Mouse (Mus musculus) megakaryocyte, adult 5-6 weeks (primary cell): ENCODE results near the gene 1700001P01Rik. TPM values are rescaled to one million over a fixed set of nuclear protein-coding genes. Genes with fewer than 3 reads are reported as not detected.
"Not testable (repeated sequence)": the region's sequence is repeated elsewhere in the genome, so short reads cannot be mapped to it uniquely, and the experiment has no call there.

Experiments used
- ATAC-seq: 2 replicates; pipeline ENCODE4 v1.8.0; 2016; ENCODE audit warnings: mild to moderate bottlenecking, inconsistent platforms; ENCODE audit not compliant: poor library complexity, severe bottlenecking
- total RNA-seq, 2 experiments: library from RNA; stranded (forward) in 1 of 2; stranded (reverse) in 1 of 2; fragments of 153-499, 151-499 nt in 1 of 2; fragments of 221-1000, 200-1000 nt in 1 of 2; gene quantifications; 2 replicates each; pipeline versions ENCODE4 v1.2.3 to v1.2.4; 2015 to 2017

1700001P01Rik gene
- total RNA-seq, 2 experiments from 2014 or later = not detected

- no peak for ATAC-seq
Observed at GRCm38 (mm10) chr11:97797369-97798082, 21.8 kb upstream of the 1700001P01Rik start.

GRCm38 (mm10) chr11:97796910-97797309, 21.2 kb upstream of the 1700001P01Rik start:
- ATAC-seq = no peak

- peak; percentile 62 for ATAC-seq
Observed at GRCm38 (mm10) chr11:97793165-97793564, 17.4 kb upstream of the 1700001P01Rik start.

GRCm38 (mm10) chr11:97790778-97791438, 15.2 kb upstream of the 1700001P01Rik start:
- ATAC-seq = not testable (repeated sequence)

GRCm38 (mm10) chr11:97789727-97790126, 14.0 kb upstream of the 1700001P01Rik start:
- no peak for ATAC-seq

- no peak for ATAC-seq
Observed at GRCm38 (mm10) chr11:97787961-97788360, 12.2 kb upstream of the 1700001P01Rik start.

- peak; percentile 34 for ATAC-seq
Observed at GRCm38 (mm10) chr11:97782564-97782895, 6.8 kb upstream of the 1700001P01Rik start.

GRCm38 (mm10) chr11:97781832-97782563, 6.3 kb upstream of the 1700001P01Rik start, which contains the start of gene Rpl23:
Gene Rpl23 (minus strand): TSS chr11:97782437.
- ATAC-seq = peak; percentile 99

- no peak for ATAC-seq
Observed at GRCm38 (mm10) chr11:97781478-97781831, 5.7 kb upstream of the 1700001P01Rik start.

GRCm38 (mm10) chr11:97779968-97780701, 4.4 kb upstream of the 1700001P01Rik start:
- no peak for ATAC-seq

GRCm38 (mm10) chr11:97778918-97779317, 3.2 kb upstream of the 1700001P01Rik start:
- no peak for ATAC-seq

- ATAC-seq = no peak
Observed at GRCm38 (mm10) chr11:97777129-97777529, 1.4 kb upstream of the 1700001P01Rik start.

GRCm38 (mm10) chr11:97776497-97777128, 895 bp upstream of the 1700001P01Rik start:
- ATAC-seq = no peak

- ATAC-seq = no peak
Observed at GRCm38 (mm10) chr11:97775186-97775585, 532 bp downstream of the 1700001P01Rik start.

GRCm38 (mm10) chr11:97771410-97771809, 4.3 kb downstream of the 1700001P01Rik start:
- peak; percentile 58; the same call in 1 of the 2 replicates for ATAC-seq

GRCm38 (mm10) chr11:97769704-97770103, 6.0 kb downstream of the 1700001P01Rik start:
- ATAC-seq = no peak

GRCm38 (mm10) chr11:97766154-97766881, 9.4 kb downstream of the 1700001P01Rik start, which contains the start of gene Cwc25:
Gene Cwc25 (minus strand): TSS chr11:97766556.
- ATAC-seq = peak; percentile 99

GRCm38 (mm10) chr11:97761638-97762037, 14.1 kb downstream of the 1700001P01Rik start:
- ATAC-seq = no peak

GRCm38 (mm10) chr11:97758942-97759341, 16.8 kb downstream of the 1700001P01Rik start:
- ATAC-seq = no peak

- no peak for ATAC-seq
Observed at GRCm38 (mm10) chr11:97758125-97758524, 17.6 kb downstream of the 1700001P01Rik start.
